Mouse (Mus musculus): ENCODE results near the gene Ciart. TPM values are rescaled to one million over a fixed set of nuclear protein-coding genes. Genes with fewer than 3 reads are reported as not detected.
A peak's percentile ranks its signal among the peaks of the same experiment; 100 is the strongest.

Ciart gene
- 0.57 and 0.73 TPM in 2 replicates for polyA plus RNA-seq (2012; rRNA removed)
- 0.32 and 0.53 TPM in 2 replicates for polyA plus RNA-seq (2014; fragmentation: Nextera tagmentation; extraction: Ambion mirVana)

DNA sequence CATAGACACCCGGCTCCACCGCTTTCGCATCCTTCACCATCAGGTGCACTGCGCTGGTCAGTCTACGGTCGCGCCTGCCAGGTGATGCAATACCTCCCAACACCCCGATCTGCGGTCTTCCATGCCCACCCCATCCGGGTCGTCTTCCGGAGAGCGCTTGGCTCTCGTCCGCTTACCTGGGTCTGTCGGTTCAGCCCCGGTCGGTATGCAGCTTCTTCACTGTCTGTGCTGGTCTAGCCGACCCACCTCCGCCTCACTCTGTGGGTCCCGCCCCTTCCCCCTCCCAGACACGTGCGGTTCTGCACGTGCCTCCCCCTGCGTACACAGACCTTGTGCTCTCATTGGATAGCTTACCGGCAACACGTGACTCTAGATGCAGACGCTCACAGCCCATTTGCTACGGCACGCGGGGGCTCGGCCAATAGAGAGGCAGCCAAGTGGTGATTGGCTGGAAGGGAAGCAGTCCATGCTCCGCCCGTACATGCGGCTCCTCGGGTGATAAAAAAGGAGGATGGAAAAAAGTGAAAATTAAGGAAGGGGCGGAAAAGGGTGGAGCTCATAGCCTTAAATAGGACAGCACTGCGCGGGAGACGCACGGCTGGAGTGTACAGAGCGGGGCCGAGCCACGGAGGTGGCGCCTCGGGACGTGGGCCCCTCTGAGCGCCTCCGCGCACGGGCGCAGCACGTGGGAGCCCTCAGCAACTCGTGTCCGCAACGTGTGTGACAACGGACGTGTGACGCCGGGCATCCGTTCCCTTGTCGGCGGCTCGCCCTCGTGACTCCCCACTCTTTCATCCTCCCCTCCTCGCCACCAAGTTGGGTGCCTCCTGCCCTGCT lies at the start of gene Ciart:
TSS of gene Ciart (minus strand) at position 273 of the 837 bp plus-strand sequence.
- Histone ChIP-seq H3K36me3 (replicated peaks; ENCODE audit: control insufficient read depth, insufficient read depth, low read depth) (no peaks in the 10 kb centered on the region), H3K4me2 (ENCODE audit: low read depth) (peak within 1 kb of the TSS; percentile 86), H3K27ac (no peak within 1 kb of the TSS), H3K9me3 (ENCODE audit: control insufficient read depth, low read length) (no peaks in the 10 kb centered on the region), H3K27me3 (ENCODE audit: control insufficient read depth, insufficient read depth, low read length) (peaks cover 10% of the 10 kb centered on the region), H3K9ac (replicated peaks) (no peak within 1 kb of the TSS; the same call in none of the 2 replicates), H3K4me3 (ENCODE audit: insufficient read depth in 1 of 2, low read depth in 2 of 2, low read length in 2 of 2) (peak within 1 kb of the TSS; percentile 42 to 49), H3K4me1 (replicated peaks; ENCODE audit: control insufficient read depth in 2 of 2, insufficient read depth in 2 of 2, low read length in 1 of 2) (peaks cover 9 to 12% of the 10 kb centered on the region in 2 experiments)
- ATAC-seq (ENCODE audit: insufficient read depth) (peak; percentile 95), DNase-seq (ENCODE audit: low read depth in 3 of 3, low spot score in 3 of 3) (peak; percentile 79 to 82 (median 82))
- TF ChIP-seq CTCF (IDR thresholded peaks at IDR 0.05; ENCODE audit: low read depth) (no peak), EP300 (IDR thresholded peaks at IDR 0.05; ENCODE audit: low read depth) (no peak)
- WGBS (ENCODE audit: insufficient replicate concordance): under 1% methylated on average over 66 of the region's 66 CpGs

DNA sequence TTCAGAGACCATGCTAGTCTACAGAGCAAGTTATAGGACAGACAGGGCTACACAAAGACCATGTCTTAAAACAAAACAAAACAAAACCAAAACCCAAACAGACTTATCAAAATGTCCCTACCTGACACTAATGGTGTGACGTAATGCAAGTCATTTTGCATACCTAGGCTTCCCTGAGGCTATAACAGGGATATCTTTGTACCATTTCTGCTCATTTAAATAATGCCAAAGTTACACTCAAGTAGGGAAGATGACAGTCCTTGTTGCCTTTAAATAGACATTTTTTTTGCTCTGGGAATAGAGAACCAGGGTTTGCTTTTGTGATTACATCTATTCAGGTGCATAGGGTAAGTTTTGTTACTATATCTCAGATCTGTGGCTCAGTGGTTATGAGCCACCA lies 49.4 kb upstream of the Ciart start:
- peaks cover 24% of the 10 kb centered on the region for H3K36me3 ChIP-seq (replicated peaks; ENCODE audit: control insufficient read depth, insufficient read depth, low read depth)
- ATAC-seq (ENCODE audit: insufficient read depth): no peak
- H3K4me2 ChIP-seq (ENCODE audit: low read depth): peak overlapping the region; percentile 90
- WGBS (ENCODE audit: insufficient replicate concordance): 73% methylated on average over 1 of the region's 1 CpGs
- peaks cover 14 to 19% of the 10 kb centered on the region in 2 experiments for H3K4me1 ChIP-seq (replicated peaks; ENCODE audit: control insufficient read depth in 2 of 2, insufficient read depth in 2 of 2, low read length in 1 of 2)
- no peak overlapping the region for H3K27ac ChIP-seq
- no peaks in the 10 kb centered on the region for H3K9me3 ChIP-seq (ENCODE audit: control insufficient read depth, low read length)
- no peaks in the 10 kb centered on the region for H3K27me3 ChIP-seq (ENCODE audit: control insufficient read depth, insufficient read depth, low read length)
- H3K4me3 ChIP-seq (ENCODE audit: insufficient read depth in 1 of 2, low read depth in 2 of 2, low read length in 2 of 2): peak overlapping the region in 1 of 2 experiments; percentile 96; a peak in 2 of 4 replicates
- no peak overlapping the region for H3K9ac ChIP-seq (replicated peaks)
- no peak for DNase-seq (ENCODE audit: low read depth in 3 of 3, low spot score in 3 of 3)
- TF ChIP-seq EP300 (IDR thresholded peaks at IDR 0.05; ENCODE audit: low read depth) (no peak), CTCF (IDR thresholded peaks at IDR 0.05; ENCODE audit: low read depth) (no peak)

DNA sequence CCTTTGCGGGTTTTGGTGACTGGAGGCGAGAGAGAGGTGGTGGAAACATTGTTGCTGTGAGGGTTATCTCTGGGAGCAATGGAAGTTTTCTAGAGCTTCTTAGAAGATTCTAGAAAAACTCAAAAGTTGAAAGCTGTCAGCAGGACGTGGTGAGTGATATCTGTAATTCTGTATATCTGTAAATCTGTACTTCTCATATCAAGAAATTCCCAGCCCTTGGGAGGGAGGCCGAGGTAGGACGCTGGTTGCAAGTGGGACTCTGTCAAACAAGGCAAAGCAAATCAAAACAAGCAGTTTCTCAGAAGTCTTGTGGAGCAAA lies 48.4 kb upstream of the Ciart start:
- Histone ChIP-seq H3K4me2 (ENCODE audit: low read depth) (peak overlapping the region; percentile 90), H3K27ac (peak overlapping the region; percentile 85), H3K27me3 (ENCODE audit: control insufficient read depth, insufficient read depth, low read length) (no peaks in the 10 kb centered on the region), H3K36me3 (replicated peaks; ENCODE audit: control insufficient read depth, insufficient read depth, low read depth) (peaks cover 19% of the 10 kb centered on the region), H3K4me1 (replicated peaks; ENCODE audit: control insufficient read depth in 2 of 2, insufficient read depth in 2 of 2, low read length in 1 of 2) (peaks cover 14 to 19% of the 10 kb centered on the region in 2 experiments), H3K9me3 (ENCODE audit: control insufficient read depth, low read length) (no peaks in the 10 kb centered on the region), H3K4me3 (ENCODE audit: insufficient read depth in 1 of 2, low read depth in 2 of 2, low read length in 2 of 2) (peak overlapping the region; percentile 96 to 99), H3K9ac (replicated peaks) (peak overlapping the region; percentile 100)
- DNase-seq (ENCODE audit: low read depth in 3 of 3, low spot score in 3 of 3) (peak in 2 of 3 experiments; percentile 17 to 55), ATAC-seq (ENCODE audit: insufficient read depth) (no peak)
- TF ChIP-seq EP300 (IDR thresholded peaks at IDR 0.05; ENCODE audit: low read depth): no peak
- TF ChIP-seq CTCF (IDR thresholded peaks at IDR 0.05; ENCODE audit: low read depth): no peak
- WGBS (ENCODE audit: insufficient replicate concordance): 0% methylated on average over 5 of the region's 5 CpGs

DNA sequence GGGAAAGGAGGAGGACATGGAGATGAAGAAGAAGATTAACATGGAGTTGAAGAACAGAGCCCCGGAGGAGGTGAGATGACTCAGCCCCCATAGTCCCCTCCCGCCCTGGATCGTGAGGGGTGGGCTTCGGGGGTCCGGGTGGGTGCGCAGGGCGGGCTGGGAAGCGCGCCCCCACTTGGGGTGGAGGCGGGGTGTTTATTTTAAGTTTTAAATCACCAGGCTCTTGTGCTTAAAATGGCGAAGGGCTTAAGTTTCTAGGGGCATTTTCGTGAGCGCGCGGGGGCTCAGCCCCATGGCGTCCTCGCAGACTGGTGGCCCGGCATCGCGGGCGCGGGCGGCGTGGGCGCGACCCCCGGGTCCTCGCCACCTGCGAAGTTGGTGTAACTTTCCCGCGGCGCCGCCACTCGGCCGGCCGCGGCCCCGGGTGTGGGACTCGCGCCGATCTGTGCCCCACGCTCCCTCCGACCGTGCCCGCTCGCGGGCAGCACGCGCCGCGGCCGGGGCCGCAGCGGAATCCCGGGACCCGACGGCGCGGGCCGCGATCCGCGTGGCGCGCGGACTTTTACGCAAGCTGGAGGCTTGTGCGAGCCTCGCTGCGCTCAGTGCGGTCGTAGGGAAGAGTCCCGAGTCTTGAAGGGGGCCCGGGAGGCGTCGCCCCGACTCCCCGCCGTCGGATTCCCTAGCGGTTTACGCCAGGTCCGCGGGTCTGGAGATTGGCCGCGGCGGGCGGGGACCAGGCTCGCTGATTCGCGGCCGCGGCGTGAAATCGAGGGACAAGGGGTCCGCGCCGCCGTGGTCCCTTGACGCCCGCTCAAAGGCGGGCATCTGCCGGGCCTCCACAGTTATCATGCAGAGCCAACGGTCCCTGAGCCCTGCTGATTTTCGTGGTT lies 47.8 kb upstream of the Ciart start:
- peak overlapping the region; percentile 100 for H3K9ac ChIP-seq (replicated peaks)
- peaks cover 13% of the 10 kb centered on the region for H3K36me3 ChIP-seq (replicated peaks; ENCODE audit: control insufficient read depth, insufficient read depth, low read depth)
- DNase-seq (ENCODE audit: low read depth in 3 of 3, low spot score in 3 of 3) (peak in 2 of 3 experiments; percentile 47 to 50), ATAC-seq (ENCODE audit: insufficient read depth) (no peak)
- TF ChIP-seq CTCF (IDR thresholded peaks at IDR 0.05; ENCODE audit: low read depth): no peak
- H3K9me3 ChIP-seq (ENCODE audit: control insufficient read depth, low read length): no peaks in the 10 kb centered on the region
- H3K4me3 ChIP-seq (ENCODE audit: insufficient read depth in 1 of 2, low read depth in 2 of 2, low read length in 2 of 2): peak overlapping the region; percentile 96 to 99
- peaks cover 14 to 19% of the 10 kb centered on the region in 2 experiments for H3K4me1 ChIP-seq (replicated peaks; ENCODE audit: control insufficient read depth in 2 of 2, insufficient read depth in 2 of 2, low read length in 1 of 2)
- H3K4me2 ChIP-seq (ENCODE audit: low read depth): peak overlapping the region; percentile 90
- H3K27ac ChIP-seq: peak overlapping the region; percentile 85
- under 1% methylated on average over 89 of the region's 105 CpGs for WGBS (ENCODE audit: insufficient replicate concordance)
- H3K27me3 ChIP-seq (ENCODE audit: control insufficient read depth, insufficient read depth, low read length): no peaks in the 10 kb centered on the region
